Mouse (Mus musculus) stomach, postnatal 0 days (tissue): ENCODE measurements at regions not wholly inside any gene's neighbourhood (a gene's known extent, or its start where the extent isn't known, plus 50 kb on each side); places are given as distances from the start of the nearest gene placed in this dataset.

Experiments
- ATAC-seq: fragments of 200-750 bp; cut with Nextera tagmentation; 2 replicates; pipeline ENCODE4 v1.8.0; 2017; ENCODE audit not compliant: low FRiP score, low TSS enrichment
- DNase-seq: peaks from one replicate; pipeline ENCODE4 v3.0.0-alpha.2; 2016; ENCODE audit warnings: low spot score
- H3K27ac ChIP-seq: fragments of 300-500 bp; sonication (generic); replicated peaks from 2 replicates; pipeline ENCODE4 v1.5.1; 2014; ENCODE audit warnings: mild to moderate bottlenecking, control low read depth
- H3K27me3 ChIP-seq: fragments of 300-500 bp; sonication (generic); 2 replicates; pipeline ENCODE4 v1.6.1; 2014; ENCODE audit warnings: low read length; ENCODE audit not compliant: control insufficient read depth, insufficient read depth
- H3K36me3 ChIP-seq: fragments of 300-500 bp; sonication (generic); 2 replicates; pipeline ENCODE4 v1.6.1; 2014; ENCODE audit warnings: low read length, mixed read lengths; ENCODE audit not compliant: control insufficient read depth, insufficient read depth
- H3K4me1 ChIP-seq: fragments of 300-500 bp; sonication (generic); replicated peaks from 2 replicates; pipeline ENCODE4 v1.6.1; 2014; ENCODE audit warnings: antibody characterized with exemption; ENCODE audit not compliant: control insufficient read depth, insufficient read depth
- H3K4me2 ChIP-seq: fragments of 300-500 bp; sonication (generic); replicated peaks from 2 replicates; pipeline ENCODE4 v1.6.1; 2014; ENCODE audit warnings: low read depth, mild to moderate bottlenecking, control low read depth, moderate library complexity
- H3K4me3 ChIP-seq: fragments of 300-500 bp; sonication (generic); 2 replicates; pipeline ENCODE4 v1.5.1; 2014; ENCODE audit warnings: low read depth, low read length, control low read depth
- H3K9ac ChIP-seq: fragments of 300-500 bp; sonication (generic); 2 replicates; pipeline ENCODE4 v1.6.1; 2014; ENCODE audit warnings: mild to moderate bottlenecking, low read length, control low read depth, mixed read lengths
- H3K9me3 ChIP-seq: fragments of 300-500 bp; sonication (generic); 2 replicates; pipeline ENCODE4 v1.6.1; 2016; ENCODE audit warnings: low read length; ENCODE audit not compliant: control insufficient read depth
- CTCF ChIP-seq: IDR thresholded peaks from 2 replicates; pipeline ENCODE4 v1.5.1; 2016; ENCODE audit warnings: antibody characterized with exemption, low read depth, mild to moderate bottlenecking, moderate library complexity
- EP300 ChIP-seq: optimal IDR thresholded peaks from 2 replicates; pipeline ENCODE3; 2016; ENCODE audit warnings: antibody characterized with exemption
- whole genome bisulfite sequencing: fragments of 180-500 bp; shearing (Covaris S2); extraction: QIAGEN DNeasy Blood & Tissue Kit; methylation state at CpG from one replicate; pipeline ENCODE4 v1.1.7; 2014; 5-methylcytosine and 5-hydroxymethylcytosine counted together

- Histone ChIP-seq H3K36me3 (no peaks in the 10 kb centered on the region), H3K9ac (no peak overlapping the region), H3K27ac (no peak overlapping the region), H3K4me2 (no peak overlapping the region), H3K4me3 (no peak overlapping the region), H3K9me3 (no peaks in the 10 kb centered on the region), H3K27me3 (no peaks in the 10 kb centered on the region), H3K4me1 (peaks cover 3% of the 10 kb centered on the region; the same call in 1 of the 2 replicates)
- no peak for DNase-seq
- TF ChIP-seq CTCF (no peak), EP300 (no peak)
- no peak for ATAC-seq
- 70% methylated on average over 2 of the region's 2 CpGs for WGBS
These were observed 170.3 kb downstream of the Rpl14 start for GRCm38 (mm10) chr9:120741521-120741920.

GRCm38 (mm10) chr9:120743455-120743854, 172.2 kb downstream of the Rpl14 start:
- WGBS: 74% methylated on average over 9 of the region's 9 CpGs
- no peaks in the 10 kb centered on the region for H3K27me3 ChIP-seq
- no peak for ATAC-seq
- TF ChIP-seq CTCF (no peak), EP300 (no peak)
- H3K4me1 ChIP-seq: peaks cover 3% of the 10 kb centered on the region; the same call in 1 of the 2 replicates
- H3K4me3 ChIP-seq: no peak overlapping the region
- DNase-seq: no peak
- H3K36me3 ChIP-seq: no peaks in the 10 kb centered on the region
- H3K27ac ChIP-seq: no peak overlapping the region
- H3K4me2 ChIP-seq: no peak overlapping the region
- no peak overlapping the region for H3K9ac ChIP-seq
- no peaks in the 10 kb centered on the region for H3K9me3 ChIP-seq

GRCm38 (mm10) chr9:120745674-120746073, 174.4 kb downstream of the Rpl14 start:
- Histone ChIP-seq H3K9me3 (no peaks in the 10 kb centered on the region), H3K4me2 (no peak overlapping the region), H3K4me1 (no peaks in the 10 kb centered on the region), H3K4me3 (no peak overlapping the region), H3K36me3 (no peaks in the 10 kb centered on the region), H3K9ac (no peak overlapping the region), H3K27me3 (no peaks in the 10 kb centered on the region), H3K27ac (no peak overlapping the region)
- no peak for TF ChIP-seq CTCF
- ATAC-seq: no peak
- 85% methylated on average over 6 of the region's 6 CpGs for WGBS
- DNase-seq: no peak

- no peak overlapping the region for H3K27ac ChIP-seq
- ATAC-seq (no peak), DNase-seq (no peak)
- no peak overlapping the region for H3K4me2 ChIP-seq
- H3K9me3 ChIP-seq: no peaks in the 10 kb centered on the region
- no peaks in the 10 kb centered on the region for H3K36me3 ChIP-seq
- no peak overlapping the region for H3K4me3 ChIP-seq
- H3K9ac ChIP-seq: no peak overlapping the region
- H3K27me3 ChIP-seq: no peaks in the 10 kb centered on the region
- 77% methylated on average over 4 of the region's 4 CpGs for WGBS
- H3K4me1 ChIP-seq: no peaks in the 10 kb centered on the region
- no peak for TF ChIP-seq EP300
- TF ChIP-seq CTCF: no peak
These were observed 178.2 kb upstream of the Ctnnb1 start for GRCm38 (mm10) chr9:120750820-120751219.

GRCm38 (mm10) chr9:120751686-120752484, 177.1 kb upstream of the Ctnnb1 start:
- no peaks in the 10 kb centered on the region for H3K4me1 ChIP-seq
- H3K4me2 ChIP-seq: no peak overlapping the region
- no peak for TF ChIP-seq EP300
- no peak for TF ChIP-seq CTCF

GRCm38 (mm10) chr9:120754151-120754550, 174.9 kb upstream of the Ctnnb1 start:
- DNase-seq (no peak), ATAC-seq (no peak)
- Histone ChIP-seq H3K4me1 (no peaks in the 10 kb centered on the region), H3K9ac (no peak overlapping the region), H3K27ac (no peak overlapping the region), H3K36me3 (no peaks in the 10 kb centered on the region), H3K4me3 (no peak overlapping the region), H3K27me3 (no peaks in the 10 kb centered on the region), H3K4me2 (no peak overlapping the region), H3K9me3 (no peaks in the 10 kb centered on the region)
- no peak for TF ChIP-seq EP300
- TF ChIP-seq CTCF: no peak

More at GRCm38 (mm10) chr9:120751686-120752484, 177.1 kb upstream of the Ctnnb1 start:
- WGBS: 82% methylated on average over 5 of the region's 5 CpGs
- Histone ChIP-seq H3K36me3 (no peaks in the 10 kb centered on the region), H3K9me3 (no peaks in the 10 kb centered on the region), H3K27ac (no peak overlapping the region), H3K27me3 (no peaks in the 10 kb centered on the region), H3K9ac (no peak overlapping the region), H3K4me3 (no peak overlapping the region)
- DNase-seq (no peak), ATAC-seq (peak; percentile 56; the same call in 1 of the 2 replicates)
